Mouse (Mus musculus) testis, adult 2 months (tissue): ENCODE results near the gene Il6ra. TPM values are rescaled to one million over a fixed set of nuclear protein-coding genes. Genes with fewer than 3 reads are reported as not detected.
A peak's percentile ranks its signal among the peaks of the same experiment; 100 is the strongest.

ENCODE experiments used
- H3K27ac ChIP-seq: fragments of 200-500 bp; 2 replicates; pipeline ENCODE4 v1.5.1; 2012; ENCODE audit warnings: low read depth, low read length; ENCODE audit not compliant: control insufficient read depth, insufficient read depth
- H3K27me3 ChIP-seq: fragments of 200-500 bp; 2 replicates; pipeline ENCODE4 v1.6.1; 2012; ENCODE audit warnings: mild to moderate bottlenecking, low read length, moderate library complexity; ENCODE audit not compliant: control insufficient read depth, insufficient read depth
- H3K36me3 ChIP-seq: fragments of 200-500 bp; 2 replicates; pipeline ENCODE4 v1.6.1; 2012; ENCODE audit warnings: mild to moderate bottlenecking, low read length; ENCODE audit not compliant: control insufficient read depth, insufficient read depth
- H3K4me1 ChIP-seq: fragments of 200-500 bp; 2 replicates; pipeline ENCODE4 v1.6.1; 2012; ENCODE audit warnings: low read length; ENCODE audit not compliant: control insufficient read depth, insufficient read depth
- H3K4me3 ChIP-seq: fragments of 200-500 bp; 2 replicates; pipeline ENCODE4 v1.5.1; 2012; ENCODE audit warnings: low read depth, mild to moderate bottlenecking, low read length, moderate library complexity, mixed read lengths; ENCODE audit not compliant: control insufficient read depth
- CTCF ChIP-seq: fragments of 200-500 bp; IDR thresholded peaks from 2 replicates; pipeline ENCODE4 v1.5.1; 2012; ENCODE audit warnings: low read depth, mild to moderate bottlenecking, inconsistent platforms, low read length, moderate library complexity; ENCODE audit not compliant: control insufficient read depth, insufficient read depth, insufficient replicate concordance
- POLR2A ChIP-seq: fragments of 200-500 bp; IDR thresholded peaks from 2 replicates; pipeline ENCODE4 v1.6.1; 2012; ENCODE audit warnings: low read depth, mild to moderate bottlenecking, inconsistent platforms, low read length, moderate library complexity; ENCODE audit not compliant: control insufficient read depth
- polyA plus RNA-seq: library from polyadenylated mRNA; depleted of rRNA; stranded (reverse); fragments of >200 nt; gene quantifications from 2 replicates; pipeline ENCODE4 v1.2.3, GENCODE M21; 2012

Il6ra gene
- polyA plus RNA-seq, 1 experiment = 1.1 TPM

GRCm38 (mm10) chr3:89956177-89956971 lies 43.4 kb upstream of the Il6ra start:
- Histone ChIP-seq H3K27ac (no peak overlapping the region), H3K27me3 (no peaks in the 10 kb centered on the region), H3K4me1 (peaks cover 17% of the 10 kb centered on the region), H3K4me3 (no peak overlapping the region), H3K36me3 (no peaks in the 10 kb centered on the region)
- TF ChIP-seq POLR2A (no peak), CTCF (no peak)

- TF ChIP-seq POLR2A (no peak), CTCF (peak; percentile 69; the same call in 1 of the 2 replicates)
These were observed 40.4 kb upstream of the Il6ra start for GRCm38 (mm10) chr3:89953420-89953819.

GRCm38 (mm10) chr3:89948655-89949054 lies 35.7 kb upstream of the Il6ra start:
- no peaks in the 10 kb centered on the region for H3K4me1 ChIP-seq
- TF ChIP-seq CTCF = no peak
- no peak for TF ChIP-seq POLR2A
- H3K27me3 ChIP-seq = no peaks in the 10 kb centered on the region
- no peak overlapping the region for H3K27ac ChIP-seq
- no peak overlapping the region for H3K4me3 ChIP-seq
- H3K36me3 ChIP-seq = no peaks in the 10 kb centered on the region

More at GRCm38 (mm10) chr3:89953420-89953819, 40.4 kb upstream of the Il6ra start:
- no peaks in the 10 kb centered on the region for H3K27me3 ChIP-seq
- no peaks in the 10 kb centered on the region for H3K36me3 ChIP-seq
- H3K27ac ChIP-seq = no peak overlapping the region
- H3K4me3 ChIP-seq = no peak overlapping the region
- H3K4me1 ChIP-seq = no peaks in the 10 kb centered on the region

GRCm38 (mm10) chr3:89948021-89948420 lies 35.0 kb upstream of the Il6ra start:
- Histone ChIP-seq H3K27me3 (no peaks in the 10 kb centered on the region), H3K27ac (no peak overlapping the region), H3K4me1 (no peaks in the 10 kb centered on the region), H3K36me3 (no peaks in the 10 kb centered on the region), H3K4me3 (no peak overlapping the region)
- TF ChIP-seq CTCF = no peak
- no peak for TF ChIP-seq POLR2A

GRCm38 (mm10) chr3:89945026-89945425 lies 32.0 kb upstream of the Il6ra start:
- TF ChIP-seq POLR2A (no peak), CTCF (no peak)
- no peaks in the 10 kb centered on the region for H3K27me3 ChIP-seq
- no peak overlapping the region for H3K27ac ChIP-seq
- H3K4me1 ChIP-seq = no peaks in the 10 kb centered on the region
- H3K36me3 ChIP-seq = no peaks in the 10 kb centered on the region
- no peak overlapping the region for H3K4me3 ChIP-seq

GRCm38 (mm10) chr3:89942894-89943293 lies 29.9 kb upstream of the Il6ra start:
- Histone ChIP-seq H3K27ac (no peak overlapping the region), H3K36me3 (no peaks in the 10 kb centered on the region), H3K27me3 (no peaks in the 10 kb centered on the region), H3K4me1 (no peaks in the 10 kb centered on the region), H3K4me3 (no peak overlapping the region)
- no peak for TF ChIP-seq CTCF
- TF ChIP-seq POLR2A = no peak

- no peak overlapping the region for H3K4me3 ChIP-seq
- no peaks in the 10 kb centered on the region for H3K27me3 ChIP-seq
- H3K4me1 ChIP-seq = no peaks in the 10 kb centered on the region
- TF ChIP-seq POLR2A (no peak), CTCF (no peak)
- no peaks in the 10 kb centered on the region for H3K36me3 ChIP-seq
- no peak overlapping the region for H3K27ac ChIP-seq
These were observed 23.5 kb upstream of the Il6ra start for GRCm38 (mm10) chr3:89936495-89936894.
